Mouse (Mus musculus) midbrain, embryonic 10.5 days (tissue): ENCODE results near the gene Spata9. TPM values are rescaled to one million over a fixed set of nuclear protein-coding genes. Genes with fewer than 3 reads are reported as not detected.
"Not testable (repeated sequence)": the region's sequence is repeated elsewhere in the genome, so short reads cannot be mapped to it uniquely, and the experiment has no call there.

ENCODE experiments used
- DNase-seq: peaks from one replicate; pipeline ENCODE4 v3.0.0-alpha.2; 2017; ENCODE audit warnings: low spot score
- H3K27ac ChIP-seq: fragments of 300-500 bp; sonication (generic); replicated peaks from 2 replicates; pipeline ENCODE4 v1.5.1; 2016; ENCODE audit warnings: mild to moderate bottlenecking
- H3K27me3 ChIP-seq: fragments of 300-500 bp; sonication (generic); 2 replicates; pipeline ENCODE4 v1.6.1; 2016; ENCODE audit warnings: low read depth, mild to moderate bottlenecking; ENCODE audit not compliant: poor library complexity, severe bottlenecking
- H3K36me3 ChIP-seq: fragments of 300-500 bp; sonication (generic); 2 replicates; pipeline ENCODE4 v1.6.1; 2016; ENCODE audit warnings: mild to moderate bottlenecking, moderate library complexity
- H3K4me1 ChIP-seq: fragments of 300-500 bp; sonication (generic); 2 replicates; pipeline ENCODE4 v1.6.1; 2016
- H3K4me3 ChIP-seq: fragments of 300-500 bp; sonication (generic); 2 replicates; pipeline ENCODE4 v1.5.1; 2016; ENCODE audit warnings: mild to moderate bottlenecking, moderate library complexity
- H3K9me3 ChIP-seq: fragments of 300-500 bp; sonication (generic); replicated peaks from 2 replicates; pipeline ENCODE4 v1.6.1; 2016; ENCODE audit warnings: mild to moderate bottlenecking
- WGBS: fragments of 180-500 bp; shearing (Covaris S2); methylation state at CpG from one replicate; pipeline ENCODE4 v1.1.7; 2016; 5-methylcytosine and 5-hydroxymethylcytosine counted together
- polyA plus RNA-seq: library from polyadenylated mRNA; unstranded; fragments of >200 nt; fragmentation: Nextera tagmentation; extraction: Ambion mirVana; gene quantifications from 2 replicates; pipeline ENCODE4 v1.2.1, GENCODE M21; 2016

Gene Spata9
- 0.43 and 0.52 TPM in 2 replicates for polyA plus RNA-seq

GRCm38 (mm10) chr13:75966850-75967249 lies at the start of gene Spata9:
Spata9 (plus strand) TSS chr13:75967150.
- H3K27me3 ChIP-seq, result no peaks in the 10 kb centered on the region
- H3K27ac ChIP-seq, result no peak within 1 kb of the TSS
- no peak within 1 kb of the TSS for H3K4me3 ChIP-seq
- no peak for DNase-seq
- H3K9me3 ChIP-seq, result peaks cover 4% of the 10 kb centered on the region; the same call in 1 of the 2 replicates
- no peaks in the 10 kb centered on the region for H3K36me3 ChIP-seq
- H3K4me1 ChIP-seq, result no peaks in the 10 kb centered on the region
- WGBS, result 81% methylated on average over 1 of the region's 1 CpGs

- Histone ChIP-seq H3K4me3 (no peak overlapping the region), H3K36me3 (peaks cover 57% of the 10 kb centered on the region), H3K27ac (no peak overlapping the region), H3K9me3 (no peaks in the 10 kb centered on the region), H3K4me1 (peaks cover 8% of the 10 kb centered on the region; the same call in 1 of the 2 replicates), H3K27me3 (no peaks in the 10 kb centered on the region)
- no peak for DNase-seq
These were observed 39.0 kb upstream of the Spata9 start for GRCm38 (mm10) chr13:75927951-75928350.

DNA sequence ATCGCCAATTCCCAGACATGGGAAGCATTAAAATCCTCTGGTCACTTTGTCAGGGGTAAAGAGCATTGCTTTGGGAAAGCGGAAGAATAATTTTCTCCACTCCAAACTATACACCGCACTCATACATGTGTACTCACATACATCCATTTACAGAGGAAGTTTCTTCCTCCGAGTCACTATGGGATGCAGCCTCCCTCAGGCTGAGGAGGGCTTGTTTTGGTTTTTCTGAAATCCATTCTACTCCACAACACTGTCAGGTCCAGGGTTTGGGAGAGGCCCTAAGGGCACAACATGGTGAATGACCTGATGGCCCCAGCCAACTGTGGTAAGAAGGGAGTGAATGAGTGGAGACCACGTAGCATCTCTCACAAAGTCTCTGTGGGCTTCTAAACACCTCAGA lies 37.9 kb upstream of the Spata9 start:
- not testable (repeated sequence) for H3K4me3 ChIP-seq, DNase-seq, H3K27me3 ChIP-seq, H3K4me1 ChIP-seq, H3K9me3 ChIP-seq, H3K27ac ChIP-seq
- H3K36me3 ChIP-seq, result peaks cover 65% of the 10 kb centered on the region
- WGBS, result 96% methylated on average over 5 of the region's 5 CpGs

DNA sequence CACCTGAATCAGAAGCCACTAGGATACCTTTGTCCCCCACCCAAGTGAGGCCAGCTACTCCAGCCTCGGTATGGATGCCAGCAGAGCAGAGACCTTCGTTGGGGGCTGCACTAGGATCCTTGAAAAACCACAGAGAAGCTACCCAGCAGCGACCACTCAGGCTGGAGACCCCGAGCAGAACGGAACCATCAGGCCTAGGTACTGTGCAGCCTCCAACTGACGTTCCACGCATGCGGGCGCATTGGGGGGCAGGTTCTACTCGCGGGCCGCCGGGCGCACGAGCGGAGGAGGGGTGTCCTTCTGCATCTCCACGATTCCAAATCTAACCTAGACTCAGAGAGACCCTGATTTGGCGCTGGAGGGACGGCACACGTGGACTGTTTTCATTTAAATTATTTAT lies 36.9 kb upstream of the Spata9 start:
- Histone ChIP-seq H3K4me1 (peaks cover 8% of the 10 kb centered on the region; the same call in 1 of the 2 replicates), H3K27me3 (no peaks in the 10 kb centered on the region), H3K4me3 (no peak overlapping the region), H3K36me3 (peaks cover 65% of the 10 kb centered on the region), H3K9me3 (no peaks in the 10 kb centered on the region), H3K27ac (no peak overlapping the region)
- WGBS, result 97% methylated on average over 20 of the region's 20 CpGs
- no peak for DNase-seq

- H3K36me3 ChIP-seq, result peaks cover 65% of the 10 kb centered on the region
- peak overlapping the region; percentile 52; the same call in 1 of the 2 replicates for H3K27ac ChIP-seq
- H3K4me3 ChIP-seq, result no peak overlapping the region
- WGBS, result 87% methylated on average over 2 of the region's 2 CpGs
- H3K27me3 ChIP-seq, result no peaks in the 10 kb centered on the region
- no peak for DNase-seq
- H3K9me3 ChIP-seq, result no peaks in the 10 kb centered on the region
- peaks cover 8% of the 10 kb centered on the region; the same call in 1 of the 2 replicates for H3K4me1 ChIP-seq
These were observed 36.3 kb upstream of the Spata9 start for GRCm38 (mm10) chr13:75930660-75931059.

DNA sequence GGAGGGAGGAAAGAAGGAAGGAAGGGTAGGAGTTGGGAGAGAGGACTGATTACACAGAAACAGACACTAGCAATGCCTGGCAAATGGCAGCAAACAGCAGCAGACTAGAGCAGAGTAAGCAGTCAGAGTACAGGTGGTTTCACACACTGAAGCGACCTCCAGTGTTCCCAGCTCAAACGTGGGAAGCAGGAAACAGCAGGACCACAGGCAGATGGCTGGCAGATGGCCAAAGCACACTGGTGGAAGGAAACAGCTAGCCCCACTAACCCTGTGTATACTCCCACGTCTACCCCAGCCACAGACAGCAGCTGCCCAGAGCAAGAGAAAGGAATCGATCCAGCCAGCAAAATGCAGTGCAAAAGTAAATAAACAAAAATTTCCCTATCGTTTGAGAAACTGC lies 35.9 kb upstream of the Spata9 start:
- peak overlapping the region; percentile 52; the same call in 1 of the 2 replicates for H3K27ac ChIP-seq
- peaks cover 8% of the 10 kb centered on the region; the same call in 1 of the 2 replicates for H3K4me1 ChIP-seq
- WGBS, result 58% methylated on average over 5 of the region's 5 CpGs
- no peak overlapping the region for H3K4me3 ChIP-seq
- peak; percentile 42 for DNase-seq
- H3K36me3 ChIP-seq, result peaks cover 65% of the 10 kb centered on the region
- no peaks in the 10 kb centered on the region for H3K9me3 ChIP-seq
- H3K27me3 ChIP-seq, result no peaks in the 10 kb centered on the region

DNA sequence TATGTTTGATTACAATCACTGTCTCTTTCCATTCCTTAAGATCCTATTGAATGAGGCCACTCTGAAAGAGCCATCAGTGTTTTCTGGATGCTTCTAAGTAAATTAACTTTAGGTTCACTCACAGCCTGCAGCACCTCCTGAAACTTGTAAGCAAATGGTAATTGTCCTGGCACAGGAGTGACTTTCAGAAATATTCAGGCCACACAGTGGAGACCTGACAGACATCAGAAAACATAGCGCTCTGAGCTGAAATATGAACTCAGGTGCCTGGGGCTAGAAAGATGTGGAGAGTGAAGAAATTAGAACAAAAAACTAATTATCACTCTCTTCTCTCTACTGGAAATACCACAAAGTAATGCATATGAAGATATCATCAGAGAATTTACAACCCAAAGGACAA lies 33.7 kb upstream of the Spata9 start:
- WGBS, result 94% methylated on average over 1 of the region's 1 CpGs
- Histone ChIP-seq H3K36me3 (peaks cover 63% of the 10 kb centered on the region), H3K4me3 (no peak overlapping the region), H3K9me3 (no peaks in the 10 kb centered on the region), H3K27me3 (no peaks in the 10 kb centered on the region), H3K4me1 (peaks cover 8% of the 10 kb centered on the region; the same call in 1 of the 2 replicates), H3K27ac (no peak overlapping the region)
- DNase-seq, result no peak

GRCm38 (mm10) chr13:75938866-75939265 lies 28.1 kb upstream of the Spata9 start:
- H3K9me3 ChIP-seq, result no peaks in the 10 kb centered on the region
- no peaks in the 10 kb centered on the region for H3K27me3 ChIP-seq
- peaks cover 46% of the 10 kb centered on the region for H3K36me3 ChIP-seq
- whole genome bisulfite sequencing, result 97% methylated on average over 5 of the region's 5 CpGs
- no peak overlapping the region for H3K4me3 ChIP-seq
- DNase-seq, result no peak
- H3K27ac ChIP-seq, result no peak overlapping the region
- H3K4me1 ChIP-seq, result peaks cover 23% of the 10 kb centered on the region

GRCm38 (mm10) chr13:75940791-75941517 lies 26.0 kb upstream of the Spata9 start:
- Histone ChIP-seq H3K27me3 (no peaks in the 10 kb centered on the region), H3K27ac (no peak overlapping the region; the same call in 1 of the 2 replicates), H3K9me3 (no peaks in the 10 kb centered on the region), H3K4me1 (peaks cover 29% of the 10 kb centered on the region), H3K36me3 (peaks cover 45% of the 10 kb centered on the region), H3K4me3 (peak overlapping the region; percentile 85)
- DNase-seq, result no peak
- WGBS, result 91% methylated on average over 2 of the region's 2 CpGs

DNA sequence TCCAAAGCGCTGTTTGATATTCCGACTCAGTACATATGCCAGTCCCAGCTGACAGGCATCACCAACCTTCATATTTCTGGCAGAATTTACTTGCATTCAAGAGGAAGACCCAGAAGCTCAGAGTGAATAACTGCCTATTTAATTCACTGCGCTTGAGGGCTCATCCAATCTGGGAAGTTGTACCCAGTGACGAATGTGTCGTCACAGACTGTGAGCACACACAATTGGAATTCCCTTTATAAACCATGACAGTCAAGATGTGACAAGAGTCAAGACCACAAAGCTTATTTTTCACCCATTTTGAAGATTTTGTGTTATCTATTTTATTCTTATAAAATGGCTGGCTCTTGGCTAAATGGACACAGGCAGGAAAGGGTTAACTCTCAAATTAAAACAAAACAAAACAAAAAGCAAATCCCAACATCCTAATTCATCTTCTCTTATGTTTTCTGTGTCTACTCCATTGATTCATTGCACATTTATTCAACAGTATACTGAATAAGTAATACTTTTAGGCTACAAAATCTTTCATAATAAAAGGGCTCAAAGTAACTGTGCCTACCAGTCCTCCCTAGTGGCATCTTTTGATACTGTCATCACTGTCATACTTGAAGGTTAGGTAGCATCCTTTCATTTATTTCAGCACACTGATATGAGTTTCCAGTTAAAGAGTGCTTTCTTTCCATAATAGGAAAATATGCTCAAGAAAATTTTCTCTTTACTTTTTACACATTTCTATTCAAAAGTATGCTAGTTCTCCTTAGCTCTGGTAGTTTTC lies 25.2 kb upstream of the Spata9 start:
- Histone ChIP-seq H3K4me3 (peak overlapping the region; percentile 85), H3K36me3 (peaks cover 41% of the 10 kb centered on the region), H3K27ac (no peak overlapping the region; the same call in 1 of the 2 replicates), H3K4me1 (peaks cover 29% of the 10 kb centered on the region), H3K9me3 (no peaks in the 10 kb centered on the region), H3K27me3 (no peaks in the 10 kb centered on the region)
- no peak for DNase-seq
- 79% methylated on average over 5 of the region's 5 CpGs for WGBS

DNA sequence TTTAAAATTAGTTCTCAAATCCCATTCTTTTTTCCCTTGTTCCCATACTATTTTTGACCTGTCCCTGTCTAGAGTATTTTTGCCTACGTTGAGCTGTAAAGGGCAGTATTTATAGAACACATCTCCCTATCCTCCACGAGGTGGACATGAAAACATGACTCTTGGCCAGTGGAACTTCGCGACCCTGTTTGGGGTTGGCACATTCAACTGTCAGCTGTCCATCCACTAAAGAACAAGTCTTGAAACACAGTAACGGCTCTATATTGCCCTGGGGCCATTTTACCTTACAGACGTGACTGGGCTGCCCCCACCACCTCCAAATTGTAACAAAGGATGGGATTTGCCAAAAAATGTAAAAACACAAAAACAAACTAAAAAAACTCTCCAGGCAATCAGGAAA lies 24.2 kb upstream of the Spata9 start:
- Histone ChIP-seq H3K4me1 (peaks cover 29% of the 10 kb centered on the region), H3K4me3 (peak overlapping the region; percentile 85), H3K27me3 (no peaks in the 10 kb centered on the region), H3K36me3 (peaks cover 35% of the 10 kb centered on the region), H3K9me3 (no peaks in the 10 kb centered on the region), H3K27ac (peak overlapping the region; percentile 99)
- whole genome bisulfite sequencing, result 2% methylated on average over 6 of the region's 6 CpGs
- no peak for DNase-seq

GRCm38 (mm10) chr13:75943189-75944043 lies 23.5 kb upstream of the Spata9 start, which contains the start of gene Rhobtb3:
Rhobtb3 (minus strand) TSS chr13:75943925.
- peaks cover 28% of the 10 kb centered on the region for H3K36me3 ChIP-seq
- H3K27me3 ChIP-seq, result no peaks in the 10 kb centered on the region
- H3K4me1 ChIP-seq, result peaks cover 29% of the 10 kb centered on the region
- H3K4me3 ChIP-seq, result peak within 1 kb of the TSS; percentile 85
- H3K9me3 ChIP-seq, result no peaks in the 10 kb centered on the region
- WGBS, result under 1% methylated on average over 109 of the region's 110 CpGs
- peak; percentile 95 for DNase-seq
- H3K27ac ChIP-seq, result peak within 1 kb of the TSS; percentile 99
